Mouse (Mus musculus) MEL (cell line): ENCODE data around the gene Plekhg3. TPM values are rescaled to one million over a fixed set of nuclear protein-coding genes. Genes with fewer than 3 reads are reported as not detected.

Experiments
- DNase-seq: peaks from one replicate; pipeline ENCODE4 v3.0.0; 2011; ENCODE audit warnings: low read depth, low spot score
- H3K27ac ChIP-seq: 2 replicates; pipeline ENCODE4 v1.5.1; 2012; ENCODE audit warnings: low read depth, mild to moderate bottlenecking, control low read depth, low read length, moderate library complexity; ENCODE audit not compliant: control insufficient read depth
- H3K27me3 ChIP-seq, 2 experiments: fragments of 150-350 bp in 1 of 2; sonication (generic) in 1 of 2; 2 replicates each; pipeline ENCODE4 v1.6.1; 2012; ENCODE audit warnings: low read length in 2 of 2, mild to moderate bottlenecking in 2 of 2, improper control_type of control experiment in 1 of 2, moderate library complexity in 1 of 2; ENCODE audit not compliant: insufficient read depth in 2 of 2, control insufficient read depth in 1 of 2
- H3K36me3 ChIP-seq, 2 experiments: 2 replicates each; pipeline ENCODE4 v1.6.1; 2012 to 2014; ENCODE audit warnings: low read length in 2 of 2, improper control_type of control experiment in 1 of 2, inconsistent platforms in 1 of 2, mild to moderate bottlenecking in 1 of 2; ENCODE audit not compliant: insufficient read depth in 2 of 2, control insufficient read depth in 1 of 2
- H3K4me1 ChIP-seq, 2 experiments: fragments of 150-350 bp in 1 of 2; sonication (generic) in 1 of 2; 2 replicates each; pipeline ENCODE4 v1.6.1; 2012; ENCODE audit warnings: low read length in 2 of 2, improper control_type of control experiment in 1 of 2, mild to moderate bottlenecking in 1 of 2; ENCODE audit not compliant: insufficient read depth in 2 of 2, control insufficient read depth in 1 of 2
- H3K4me3 ChIP-seq, 2 experiments: fragments of 150-350 bp in 1 of 2; sonication (generic) in 1 of 2; 2 replicates each; pipeline ENCODE4 v1.5.1; 2012; ENCODE audit warnings: low read depth in 2 of 2, low read length in 2 of 2, mild to moderate bottlenecking in 2 of 2, moderate library complexity in 2 of 2, control low read depth in 1 of 2, improper control_type of control experiment in 1 of 2; ENCODE audit not compliant: control insufficient read depth in 1 of 2, insufficient read depth in 1 of 2
- H3K79me2 ChIP-seq: 2 replicates; pipeline ENCODE4 v1.6.1; 2012; ENCODE audit warnings: mild to moderate bottlenecking, low read length, moderate library complexity; ENCODE audit not compliant: control insufficient read depth, poor library complexity, insufficient read depth
- H3K9ac ChIP-seq: 2 replicates; pipeline ENCODE4 v1.6.1; 2012; ENCODE audit warnings: low read depth, mild to moderate bottlenecking, control low read depth, low read length, moderate library complexity; ENCODE audit not compliant: control insufficient read depth, poor library complexity, severe bottlenecking
- H3K9me3 ChIP-seq: fragments of 150-350 bp; sonication (generic); replicated peaks from 2 replicates; pipeline ENCODE4 v1.6.1; 2012; ENCODE audit warnings: mild to moderate bottlenecking, low read length, improper control_type of control experiment, moderate library complexity; ENCODE audit not compliant: insufficient read depth
- CHD1 ChIP-seq: IDR thresholded peaks from 2 replicates; pipeline ENCODE4 v1.6.1; 2012; ENCODE audit warnings: low read depth, mild to moderate bottlenecking, inconsistent platforms, low read length, improper control_type of control experiment
- E2F4 ChIP-seq: IDR thresholded peaks from 2 replicates; pipeline ENCODE4 v1.6.1; 2011; ENCODE audit warnings: low read depth, low read length, improper control_type of control experiment, borderline replicate concordance
- ELF1 ChIP-seq: IDR thresholded peaks from 2 replicates; pipeline ENCODE4 v1.6.1; 2014; ENCODE audit warnings: low read depth, mild to moderate bottlenecking, inconsistent platforms, low read length, improper control_type of control experiment, moderate library complexity
- EP300 ChIP-seq, 2 experiments: IDR thresholded peaks; 2 replicates each; pipeline ENCODE4 v1.6.1; 2011; ENCODE audit warnings: improper control_type of control experiment in 2 of 2, low read length in 2 of 2, low read depth in 1 of 2, mild to moderate bottlenecking in 1 of 2
- GABPA ChIP-seq: IDR thresholded peaks from 2 replicates; pipeline ENCODE4 v1.6.1; 2012; ENCODE audit warnings: low read depth, mild to moderate bottlenecking, inconsistent platforms, low read length, improper control_type of control experiment, moderate library complexity
- GATA1 ChIP-seq: IDR thresholded peaks from 2 replicates; pipeline ENCODE4 v1.6.1; 2011; ENCODE audit warnings: low read depth, low read length, improper control_type of control experiment
- KAT2A ChIP-seq: conservative IDR thresholded peaks from 2 replicates; pipeline ENCODE4 v1.6.1; 2012; ENCODE audit warnings: low read depth, low read length, improper control_type of control experiment, inconsistent platforms
- MAZ ChIP-seq: IDR thresholded peaks from 2 replicates; pipeline ENCODE4 v1.6.1; 2012; ENCODE audit warnings: low read depth, mild to moderate bottlenecking, inconsistent platforms, low read length, improper control_type of control experiment
- MXI1 ChIP-seq: IDR thresholded peaks from 2 replicates; pipeline ENCODE4 v1.6.1; 2011; ENCODE audit warnings: mild to moderate bottlenecking, low read depth, low read length, improper control_type of control experiment
- MYB ChIP-seq: IDR thresholded peaks from 2 replicates; pipeline ENCODE4 v1.6.1; 2011; ENCODE audit warnings: mild to moderate bottlenecking, low read depth, low read length, improper control_type of control experiment
- MYC ChIP-seq: IDR thresholded peaks from 2 replicates; pipeline ENCODE4 v1.6.1; 2011; ENCODE audit warnings: low read depth, mild to moderate bottlenecking, low read length, improper control_type of control experiment, moderate library complexity
- NRF1 ChIP-seq: IDR thresholded peaks from 2 replicates; pipeline ENCODE4 v1.6.1; 2014; ENCODE audit warnings: low read depth, mild to moderate bottlenecking, inconsistent platforms, low read length, improper control_type of control experiment, moderate library complexity; ENCODE audit not compliant: poor library complexity, insufficient read depth, severe bottlenecking
- POLR2A ChIP-seq, 2 experiments: IDR thresholded peaks; 2 replicates each; pipeline ENCODE4 v1.6.1; 2011 to 2012; ENCODE audit warnings: low read length in 2 of 2, mild to moderate bottlenecking in 2 of 2, control low read depth in 1 of 2, improper control_type of control experiment in 1 of 2, low read depth in 1 of 2, moderate library complexity in 1 of 2; ENCODE audit not compliant: control insufficient read depth in 1 of 2, insufficient read depth in 1 of 2, poor library complexity in 1 of 2
- POLR2AphosphoS2 ChIP-seq: IDR thresholded peaks from 2 replicates; pipeline ENCODE4 v1.6.1; 2011; ENCODE audit warnings: low read length, improper control_type of control experiment
- POLR2AphosphoS5 ChIP-seq: IDR thresholded peaks from 2 replicates; pipeline ENCODE4 v1.6.1; 2012; ENCODE audit warnings: low read depth, borderline replicate concordance, mild to moderate bottlenecking, inconsistent platforms, low read length, moderate library complexity, mixed read lengths
- SIN3A ChIP-seq: IDR thresholded peaks from 2 replicates; pipeline ENCODE4 v1.6.1; 2012; ENCODE audit warnings: low read length, improper control_type of control experiment, inconsistent platforms
- SMC3 ChIP-seq: IDR thresholded peaks from 2 replicates; pipeline ENCODE4 v1.6.1; 2011; ENCODE audit warnings: low read depth, low read length, improper control_type of control experiment
- TAL1 ChIP-seq: IDR thresholded peaks from 2 replicates; pipeline ENCODE4 v1.6.1; 2012; ENCODE audit warnings: mild to moderate bottlenecking, inconsistent platforms, low read length, moderate library complexity, mixed read lengths
- TBP ChIP-seq: IDR thresholded peaks from 2 replicates; pipeline ENCODE4 v1.8.0; 2011; ENCODE audit warnings: low read depth, low read length, improper control_type of control experiment
- TCF12 ChIP-seq: IDR thresholded peaks from 2 replicates; pipeline ENCODE4 v1.6.1; 2014; ENCODE audit warnings: low read depth, mild to moderate bottlenecking, inconsistent platforms, low read length, improper control_type of control experiment, moderate library complexity
- UBTF ChIP-seq: IDR thresholded peaks from 2 replicates; pipeline ENCODE4 v1.6.1; 2012; ENCODE audit warnings: low read depth, mild to moderate bottlenecking, inconsistent platforms, low read length, improper control_type of control experiment, moderate library complexity, borderline replicate concordance; ENCODE audit not compliant: insufficient read depth
- USF2 ChIP-seq, 2 experiments: IDR thresholded peaks; 2 replicates each; pipeline ENCODE4 v1.6.1; 2011 to 2012; ENCODE audit warnings: improper control_type of control experiment in 2 of 2, low read length in 2 of 2, borderline replicate concordance in 1 of 2, inconsistent platforms in 1 of 2, low read depth in 1 of 2, mild to moderate bottlenecking in 1 of 2; ENCODE audit not compliant: insufficient read depth in 1 of 2
- ZKSCAN1 ChIP-seq: IDR thresholded peaks from 2 replicates; pipeline ENCODE4 v1.6.1; 2012; ENCODE audit warnings: low read depth, mild to moderate bottlenecking, inconsistent platforms, low read length, improper control_type of control experiment, moderate library complexity
- ZMIZ1 ChIP-seq: IDR thresholded peaks from 2 replicates; pipeline ENCODE4 v1.6.1; 2012; ENCODE audit warnings: low read depth, mild to moderate bottlenecking, inconsistent platforms, low read length, improper control_type of control experiment, moderate library complexity
- ZNF384 ChIP-seq: IDR thresholded peaks from 2 replicates; pipeline ENCODE4 v1.6.1; 2012; ENCODE audit warnings: low read depth, mild to moderate bottlenecking, inconsistent platforms, low read length, improper control_type of control experiment
- polyA plus RNA-seq, 2 experiments: library from polyadenylated mRNA; stranded (reverse) in 1 of 2; unstranded in 1 of 2; fragments of >175 nt in 1 of 2; fragments of >200 nt in 1 of 2; gene quantifications; 2 replicates each; pipeline versions ENCODE4 v1.2.1 to v1.2.4; 2012; ENCODE audit warnings: low replicate concordance in 2 of 2, low read depth in 1 of 2; ENCODE audit not compliant: insufficient read length in 2 of 2, insufficient read depth in 1 of 2, missing spikeins in 1 of 2
- total RNA-seq: library from RNA; depleted of rRNA; stranded (reverse); fragments of 300-350 nt; gene quantifications from 2 replicates; pipeline ENCODE4 v1.2.3, GENCODE M21; 2012

Gene Plekhg3
- total and polyA plus RNA-seq, 3 experiments, result 0.92 to 7.0 TPM; not detected in 1

GRCm38 (mm10) chr12:76578465-76578864 lies 47.8 kb downstream of the Plekhg3 start:
- Histone ChIP-seq H3K27ac (no peak overlapping the region), H3K79me2 (no peaks in the 10 kb centered on the region), H3K4me1 (peaks cover 0 to 31% of the 10 kb centered on the region in 2 experiments; a peak in 2 of 4 replicates)
- DNase-seq, result no peak
- TF ChIP-seq UBTF (no peak), MXI1 (no peak), TCF12 (no peak), TBP (no peak), TAL1 (no peak)
- TF ChIP-seq, all 39 proteins: peak for 0
- Histone ChIP-seq H3K36me3 (peaks cover 0 to 12% of the 10 kb centered on the region in 2 experiments; a peak in 2 of 4 replicates), H3K9ac (no peak overlapping the region), H3K9me3 (no peaks in the 10 kb centered on the region), H3K27me3 (no peaks in the 10 kb centered on the region), H3K4me3 (no peak overlapping the region)

- Histone ChIP-seq H3K79me2 (no peaks in the 10 kb centered on the region), H3K4me3 (no peak overlapping the region), H3K36me3 (peaks cover 0 to 12% of the 10 kb centered on the region in 2 experiments; a peak in 2 of 4 replicates), H3K9me3 (no peaks in the 10 kb centered on the region)
- TF ChIP-seq GABPA, result no peak
- no peak for TF ChIP-seq CHD1
- no peak for TF ChIP-seq SIN3A
- TF ChIP-seq USF2 (IDR thresholded peaks at IDR 0.05; ENCODE audit: borderline replicate concordance in 1 of 2, insufficient read depth in 1 of 2, low read depth in 1 of 2, low read length in 2 of 2), result no peak
- no peak for TF ChIP-seq ZKSCAN1
- TF ChIP-seq MYB, result no peak
- TF ChIP-seq GATA1, result no peak
- no peak for TF ChIP-seq MYC
- no peak for TF ChIP-seq ZNF384
- no peak for TF ChIP-seq POLR2AphosphoS5
- no peak for TF ChIP-seq MAZ
- TF ChIP-seq E2F4, result no peak
- no peak for TF ChIP-seq SMC3
- TF ChIP-seq ZMIZ1, result no peak
- no peak for TF ChIP-seq POLR2AphosphoS2
- no peak for TF ChIP-seq POLR2A (IDR thresholded peaks at IDR 0.05; ENCODE audit: control insufficient read depth in 1 of 2, insufficient read depth in 1 of 2, low read depth in 1 of 2, low read length in 2 of 2, poor library complexity in 1 of 2)
- TF ChIP-seq NRF1, result no peak
- TF ChIP-seq EP300 (IDR thresholded peaks at IDR 0.05; ENCODE audit: low read depth in 1 of 2, low read length in 2 of 2), result no peak
- TF ChIP-seq ELF1, result no peak
- TF ChIP-seq KAT2A, result no peak
- TF ChIP-seq, all 39 proteins: peak for 0
- no peaks in the 10 kb centered on the region for H3K27me3 ChIP-seq
- H3K9ac ChIP-seq, result no peak overlapping the region
- no peak for DNase-seq
- no peak overlapping the region for H3K27ac ChIP-seq
- peaks cover 0 to 31% of the 10 kb centered on the region in 2 experiments; a peak in 2 of 4 replicates for H3K4me1 ChIP-seq
These were observed 49.1 kb downstream of the Plekhg3 start for GRCm38 (mm10) chr12:76579806-76580205.
